Mouse (Mus musculus) urinary bladder, postnatal 25 days (tissue): ENCODE data around the gene Gm26602.
A peak's percentile ranks its signal among the peaks of the same experiment; 100 is the strongest.

Experiments used
- DNase-seq: peaks from one replicate; pipeline ENCODE4 v3.0.0; 2022; ENCODE audit warnings: low spot score

The Gm26602 gene

GRCm38 (mm10) chr10:79886054-79886453 lies 24.6 kb upstream of the Gm26602 start, which contains the start of gene Elane:
Gene Elane, plus strand, starts transcription at chr10:79886247.
- DNase-seq = no peak

GRCm38 (mm10) chr10:79886611-79887010 lies 24.0 kb upstream of the Gm26602 start:
- no peak for DNase-seq

- no peak for DNase-seq
Observed at GRCm38 (mm10) chr10:79889386-79889785, 21.3 kb upstream of the Gm26602 start.

- DNase-seq = no peak
Observed at GRCm38 (mm10) chr10:79890670-79891069, 20.0 kb upstream of the Gm26602 start, which contains the start of gene Cfd. Gene Cfd, plus strand, starts transcription at chr10:79890853.

GRCm38 (mm10) chr10:79892451-79893118 lies 18.1 kb upstream of the Gm26602 start:
- peak; percentile 78 for DNase-seq

- no peak for DNase-seq
Observed at GRCm38 (mm10) chr10:79896306-79896705, 14.3 kb upstream of the Gm26602 start.

GRCm38 (mm10) chr10:79896814-79897213 lies 13.8 kb upstream of the Gm26602 start:
- DNase-seq = no peak

GRCm38 (mm10) chr10:79897316-79898245 lies 13.1 kb upstream of the Gm26602 start:
- DNase-seq = no peak

GRCm38 (mm10) chr10:79900951-79901410 lies 9.7 kb upstream of the Gm26602 start:
- no peak for DNase-seq

- DNase-seq = no peak
Observed at GRCm38 (mm10) chr10:79906712-79907111, 3.9 kb upstream of the Gm26602 start.

- no peak for DNase-seq
Observed at GRCm38 (mm10) chr10:79907415-79907814, 3.2 kb upstream of the Gm26602 start.

GRCm38 (mm10) chr10:79908167-79909091 lies 2.2 kb upstream of the Gm26602 start, which contains the start of gene Med16:
Gene Med16, minus strand, starts transcription at chr10:79908923.
- DNase-seq = peak; percentile 92

GRCm38 (mm10) chr10:79909092-79909922 lies 1.3 kb upstream of the Gm26602 start:
- DNase-seq = no peak

- no peak for DNase-seq
Observed at GRCm38 (mm10) chr10:79912412-79912811, 1.8 kb downstream of the Gm26602 start.

GRCm38 (mm10) chr10:79914131-79914947 lies 3.7 kb downstream of the Gm26602 start:
- DNase-seq = no peak

- no peak for DNase-seq
Observed at GRCm38 (mm10) chr10:79914948-79915596, 4.4 kb downstream of the Gm26602 start.

GRCm38 (mm10) chr10:79916081-79916480 lies 5.4 kb downstream of the Gm26602 start:
- no peak for DNase-seq

- DNase-seq = peak; percentile 92
Observed at GRCm38 (mm10) chr10:79916808-79917531, 6.3 kb downstream of the Gm26602 start, which contains the start of gene Kiss1r. Gene Kiss1r, plus strand, starts transcription at chr10:79916971.
